Mouse (Mus musculus): ENCODE results near the gene Upf2. TPM values are rescaled to one million over a fixed set of nuclear protein-coding genes. Genes with fewer than 3 reads are reported as not detected.

Gene Upf2
- total and polyA plus RNA-seq, 3 experiments: 2.9 to 16.7 (median 16.2) TPM

DNA sequence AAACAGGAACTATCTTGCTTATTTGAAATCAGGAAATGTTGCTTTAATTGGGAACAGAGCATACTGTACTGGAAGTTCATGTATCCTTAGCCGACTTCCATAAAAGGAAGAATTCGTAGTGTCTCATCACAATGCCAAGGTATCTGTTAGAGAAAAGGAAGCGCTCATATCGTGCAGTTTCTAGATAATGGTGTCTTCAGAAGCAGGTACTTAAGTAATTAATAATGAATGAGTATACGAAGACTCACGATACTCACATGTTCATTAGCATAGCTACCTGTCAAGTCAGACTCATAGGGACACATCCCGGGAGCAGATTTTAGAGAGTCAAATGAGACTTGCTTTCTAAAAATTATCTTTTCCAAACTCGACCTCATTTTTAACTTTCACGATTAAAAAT, 148.2 kb downstream of the Upf2 start:
- Histone ChIP-seq H3K4me1 (ENCODE audit: control insufficient read depth, insufficient read depth, low read length) (no peaks in the 10 kb centered on the region; the same call in 1 of the 2 replicates), H3K27me3 (ENCODE audit: control insufficient read depth, insufficient read depth, low read length) (no peaks in the 10 kb centered on the region), H3K9ac (ENCODE audit: low read depth, low read length) (no peak overlapping the region), H3K4me3 (no peak overlapping the region), H3K27ac (peak overlapping the region; percentile 58), H3K36me3 (ENCODE audit: control insufficient read depth, insufficient read depth, low read length) (peaks cover 7% of the 10 kb centered on the region), H3K79me2 (replicated peaks; ENCODE audit: control insufficient read depth, insufficient read depth, low read length) (no peaks in the 10 kb centered on the region)
- TF ChIP-seq CTCF (IDR thresholded peaks at IDR 0.05) (no peak), EP300 (IDR thresholded peaks at IDR 0.05; ENCODE audit: insufficient read depth, low read depth, low read length) (no peak)
- intact Hi-C loops (cut with DNase I): no loop called here
- DNase-seq: no peak
- 52% methylated on average over 9 of the region's 9 CpGs for WGBS

DNA sequence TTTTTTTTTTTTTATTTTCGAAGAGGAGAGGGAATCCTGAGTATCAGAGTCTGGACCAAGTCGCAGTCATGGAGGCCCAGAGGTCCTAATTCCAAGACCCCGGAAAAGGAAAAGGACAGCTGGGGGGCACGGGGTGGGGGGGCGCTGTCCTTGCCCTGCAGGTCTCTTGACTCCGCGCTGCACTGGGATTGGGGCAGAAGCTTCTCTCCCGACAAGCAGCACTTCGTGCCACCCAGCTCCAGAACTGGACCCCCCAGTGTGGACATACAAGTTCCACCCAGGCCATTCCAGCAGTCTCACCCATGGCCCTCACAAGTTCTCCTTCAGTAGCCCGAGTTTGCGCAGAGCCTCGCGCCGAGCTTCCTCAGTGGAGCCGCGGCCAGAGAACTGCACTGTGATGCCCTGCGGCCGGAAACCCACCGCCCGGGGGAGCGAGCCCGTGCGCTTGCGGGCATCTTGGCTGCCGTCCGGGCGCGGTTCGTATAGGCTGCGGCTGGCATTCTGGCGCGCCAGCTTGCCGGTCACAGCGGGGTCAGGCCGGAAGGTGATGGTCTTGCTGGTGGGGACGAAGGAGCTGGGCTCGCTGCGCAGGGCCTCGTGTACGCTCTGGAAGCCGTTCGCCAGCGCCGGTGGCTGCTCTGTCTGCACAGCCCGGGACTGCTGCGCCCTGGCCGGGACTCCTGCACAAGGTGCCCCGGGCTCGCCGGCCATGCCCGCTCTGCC, 148.9 kb downstream of the Upf2 start:
- Histone ChIP-seq H3K27me3 (ENCODE audit: control insufficient read depth, insufficient read depth, low read length) (no peaks in the 10 kb centered on the region), H3K79me2 (replicated peaks; ENCODE audit: control insufficient read depth, insufficient read depth, low read length) (no peaks in the 10 kb centered on the region), H3K4me3 (peak overlapping the region; percentile 34), H3K9ac (ENCODE audit: low read depth, low read length) (peak overlapping the region; percentile 51), H3K27ac (no peak overlapping the region), H3K4me1 (ENCODE audit: control insufficient read depth, insufficient read depth, low read length) (no peaks in the 10 kb centered on the region; the same call in 1 of the 2 replicates), H3K36me3 (ENCODE audit: control insufficient read depth, insufficient read depth, low read length) (peaks cover 7% of the 10 kb centered on the region)
- TF ChIP-seq CTCF (IDR thresholded peaks at IDR 0.05) (no peak), EP300 (IDR thresholded peaks at IDR 0.05; ENCODE audit: insufficient read depth, low read depth, low read length) (no peak), POLR2A (IDR thresholded peaks at IDR 0.05; ENCODE audit: insufficient read depth, low read depth, low read length) (no peak)
- intact Hi-C loops (cut with DNase I): no loop called here
- 24% methylated on average over 51 of the region's 51 CpGs for WGBS
- DNase-seq: peak; percentile 15 to 41

DNA sequence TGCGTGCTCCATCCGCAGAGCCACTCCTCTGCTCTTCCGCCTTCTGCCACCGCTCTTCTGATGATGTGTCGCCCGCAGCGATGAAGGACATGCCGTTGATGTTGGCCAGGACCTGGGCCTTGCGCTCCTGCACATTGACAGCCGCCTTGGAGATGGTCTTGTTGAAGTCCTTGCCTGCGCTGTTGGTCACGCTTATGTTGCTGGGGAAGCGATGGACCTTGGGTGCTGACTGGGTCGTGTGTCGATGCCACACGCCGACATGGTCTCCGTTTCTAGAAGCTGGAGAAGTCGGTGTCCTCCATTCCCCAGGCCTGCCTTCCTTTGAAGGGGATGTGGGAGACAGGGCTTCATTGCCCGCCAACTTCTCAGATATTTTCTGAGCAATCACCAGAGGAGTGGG, 149.5 kb downstream of the Upf2 start:
- peak overlapping the region; percentile 51 for H3K9ac ChIP-seq (ENCODE audit: low read depth, low read length)
- H3K4me3 ChIP-seq: peak overlapping the region; percentile 34; the same call in 1 of the 2 replicates
- no peaks in the 10 kb centered on the region; the same call in 1 of the 2 replicates for H3K4me1 ChIP-seq (ENCODE audit: control insufficient read depth, insufficient read depth, low read length)
- no peak overlapping the region for H3K27ac ChIP-seq
- no peaks in the 10 kb centered on the region for H3K79me2 ChIP-seq (replicated peaks; ENCODE audit: control insufficient read depth, insufficient read depth, low read length)
- TF ChIP-seq EP300 (IDR thresholded peaks at IDR 0.05; ENCODE audit: insufficient read depth, low read depth, low read length) (no peak), CTCF (IDR thresholded peaks at IDR 0.05) (no peak), POLR2A (IDR thresholded peaks at IDR 0.05; ENCODE audit: insufficient read depth, low read depth, low read length) (no peak)
- no peak for DNase-seq
- WGBS: 55% methylated on average over 20 of the region's 20 CpGs
- H3K36me3 ChIP-seq (ENCODE audit: control insufficient read depth, insufficient read depth, low read length): peaks cover 7% of the 10 kb centered on the region
- intact Hi-C loops (cut with DNase I): no loop called here
- H3K27me3 ChIP-seq (ENCODE audit: control insufficient read depth, insufficient read depth, low read length): no peaks in the 10 kb centered on the region

GRCm38 (mm10) chr2:6105437-6105836, 154.2 kb downstream of the Upf2 start:
- no peaks in the 10 kb centered on the region for H3K79me2 ChIP-seq (replicated peaks; ENCODE audit: control insufficient read depth, insufficient read depth, low read length)
- DNase-seq: no peak
- H3K36me3 ChIP-seq (ENCODE audit: control insufficient read depth, insufficient read depth, low read length): no peaks in the 10 kb centered on the region
- no peak for TF ChIP-seq CTCF (IDR thresholded peaks at IDR 0.05)
- TF ChIP-seq EP300 (IDR thresholded peaks at IDR 0.05; ENCODE audit: insufficient read depth, low read depth, low read length): no peak
- no peak for TF ChIP-seq POLR2A (IDR thresholded peaks at IDR 0.05; ENCODE audit: insufficient read depth, low read depth, low read length)
- H3K9ac ChIP-seq (ENCODE audit: low read depth, low read length): no peak overlapping the region
- no peaks in the 10 kb centered on the region for H3K27me3 ChIP-seq (ENCODE audit: control insufficient read depth, insufficient read depth, low read length)
- H3K27ac ChIP-seq: no peak overlapping the region
- H3K4me3 ChIP-seq: no peak overlapping the region
- H3K4me1 ChIP-seq (ENCODE audit: control insufficient read depth, insufficient read depth, low read length): no peaks in the 10 kb centered on the region; the same call in 1 of the 2 replicates
- intact Hi-C loops (cut with DNase I): no loop called here
- 94% methylated on average over 2 of the region's 2 CpGs for WGBS

Other genes with a start within 250 kb of the Upf2 start
- 1 to 10 TPM; 4.3 to 4.9 TPM for gene Camk1d, start 237.0 kb upstream of the Upf2 start, total RNA-seq (2021)
- gene Camk1d, start 237.0 kb upstream of the Upf2 start, polyA plus RNA-seq (2012; rRNA removed): 2.5 and 3.3 TPM in 2 replicates
- gene Nudt5, start 106.5 kb upstream of the Upf2 start, total RNA-seq (2021): 10 to 100 TPM; 12.4 to 12.8 TPM
- gene Nudt5, start 106.5 kb upstream of the Upf2 start, polyA plus RNA-seq (2012; rRNA removed): 4.3 and 7.5 TPM in 2 replicates
- 10 to 100 TPM; 79.3 to 86.8 TPM for gene Cdc123, start 106.3 kb upstream of the Upf2 start, total RNA-seq (2021)
- 48.2 and 74.2 TPM in 2 replicates for gene Cdc123, start 106.3 kb upstream of the Upf2 start, polyA plus RNA-seq (2012; rRNA removed)
- not detected for gene Gm13199, start 88.5 kb upstream of the Upf2 start, total RNA-seq (2021)
- not detected in 2 replicates for gene Gm13199, start 88.5 kb upstream of the Upf2 start, polyA plus RNA-seq (2012; rRNA removed)
- gene Sec61a2, start 56.0 kb upstream of the Upf2 start, total RNA-seq (2021): 10 to 100 TPM; 12.1 to 12.7 TPM
- gene Sec61a2, start 56.0 kb upstream of the Upf2 start, polyA plus RNA-seq (2012; rRNA removed): 18.4 and 39.4 TPM in 2 replicates
- 1 to 10 TPM; 4.5 to 6.8 TPM for gene Dhtkd1, start 8.7 kb upstream of the Upf2 start, total RNA-seq (2021)
- gene Dhtkd1, start 8.7 kb upstream of the Upf2 start, polyA plus RNA-seq (2012; rRNA removed): 3.6 and 11.7 TPM in 2 replicates
- gene Proser2, start 178.7 kb downstream of the Upf2 start, total RNA-seq (2021): 10 to 100 TPM; 12.2 to 16.6 TPM
- 4.7 and 5.0 TPM in 2 replicates for gene Proser2, start 178.7 kb downstream of the Upf2 start, polyA plus RNA-seq (2012; rRNA removed)

Data from heart, adult 2 months (tissue).